Mouse (Mus musculus) CD4-positive, CD25-positive, alpha-beta regulatory T cell, adult 9 weeks (primary cell): Measurements from ENCODE around the gene Phf5a. TPM values are rescaled to one million over a fixed set of nuclear protein-coding genes. Genes with fewer than 3 reads are reported as not detected.

Source experiments
- polyA plus RNA-seq: library from polyadenylated mRNA; unstranded; fragments of 100-300 nt; shearing (Covaris generic); gene quantifications from one replicate; pipeline ENCODE4 v1.2.1, GENCODE M21; 2017

Phf5a gene
- 108 TPM for polyA plus RNA-seq

GRCm38 (mm10) chr15:81871604-81872261, at the start of gene Phf5a:
TSS of gene Phf5a (minus strand) at chr15:81871911.

GRCm38 (mm10) chr15:81872262-81873136, 788 bp upstream of the Phf5a start, which contains the start of gene Aco2:
TSS of gene Aco2 (plus strand) at chr15:81872309.

GRCm38 (mm10) chr15:81858517-81859329, 13.0 kb downstream of the Phf5a start, which contains the start of gene Tob2:
TSS of gene Tob2 (minus strand) at chr15:81858796.

Other genes starting within 250 kb of the Phf5a start
- 36.6 TPM for gene L3mbtl2, start 208.0 kb downstream of the Phf5a start, polyA plus RNA-seq
- gene Chadl, start 174.6 kb downstream of the Phf5a start, polyA plus RNA-seq, result 2.0 TPM
- 4.7 TPM for gene Zc3h7b, start 126.9 kb downstream of the Phf5a start, polyA plus RNA-seq
- 80.3 TPM for gene Rangap1, start 126.4 kb downstream of the Phf5a start, polyA plus RNA-seq
- gene Tef, start 69.5 kb downstream of the Phf5a start, polyA plus RNA-seq, result 18.8 TPM
- gene Tob2, start 13.1 kb downstream of the Phf5a start, polyA plus RNA-seq, result 81.1 TPM
- 149 TPM for gene Aco2, start 398 bp upstream of the Phf5a start, polyA plus RNA-seq
- 51.9 TPM for gene Polr3h, start 54.3 kb upstream of the Phf5a start, polyA plus RNA-seq
- not detected for gene Csdc2, start 64.8 kb upstream of the Phf5a start, polyA plus RNA-seq
- gene Pmm1, start 89.0 kb upstream of the Phf5a start, polyA plus RNA-seq, result 13.2 TPM
- gene 1700029P11Rik, start 108.6 kb upstream of the Phf5a start, polyA plus RNA-seq, result not detected
- gene Xrcc6, start 115.9 kb upstream of the Phf5a start, polyA plus RNA-seq, result 79.4 TPM
- gene Desi1, start 162.0 kb upstream of the Phf5a start, polyA plus RNA-seq, result 16.0 TPM
- 183 TPM for gene Snu13, start 175.7 kb upstream of the Phf5a start, polyA plus RNA-seq
- gene 4930407I10Rik, start 187.2 kb upstream of the Phf5a start, polyA plus RNA-seq, result not detected
- gene Mei1, start 198.1 kb upstream of the Phf5a start, polyA plus RNA-seq, result 0.11 TPM